Mouse (Mus musculus): ENCODE measurements around the gene Pex16. TPM values are rescaled to one million over a fixed set of nuclear protein-coding genes. Genes with fewer than 3 reads are reported as not detected.
"Not testable (repeated sequence)": the region's sequence is repeated elsewhere in the genome, so short reads cannot be mapped to it uniquely, and the experiment has no call there.

Gene Pex16
- polyA plus RNA-seq, 1 experiment from 2014 or later: 20.4 TPM

DNA sequence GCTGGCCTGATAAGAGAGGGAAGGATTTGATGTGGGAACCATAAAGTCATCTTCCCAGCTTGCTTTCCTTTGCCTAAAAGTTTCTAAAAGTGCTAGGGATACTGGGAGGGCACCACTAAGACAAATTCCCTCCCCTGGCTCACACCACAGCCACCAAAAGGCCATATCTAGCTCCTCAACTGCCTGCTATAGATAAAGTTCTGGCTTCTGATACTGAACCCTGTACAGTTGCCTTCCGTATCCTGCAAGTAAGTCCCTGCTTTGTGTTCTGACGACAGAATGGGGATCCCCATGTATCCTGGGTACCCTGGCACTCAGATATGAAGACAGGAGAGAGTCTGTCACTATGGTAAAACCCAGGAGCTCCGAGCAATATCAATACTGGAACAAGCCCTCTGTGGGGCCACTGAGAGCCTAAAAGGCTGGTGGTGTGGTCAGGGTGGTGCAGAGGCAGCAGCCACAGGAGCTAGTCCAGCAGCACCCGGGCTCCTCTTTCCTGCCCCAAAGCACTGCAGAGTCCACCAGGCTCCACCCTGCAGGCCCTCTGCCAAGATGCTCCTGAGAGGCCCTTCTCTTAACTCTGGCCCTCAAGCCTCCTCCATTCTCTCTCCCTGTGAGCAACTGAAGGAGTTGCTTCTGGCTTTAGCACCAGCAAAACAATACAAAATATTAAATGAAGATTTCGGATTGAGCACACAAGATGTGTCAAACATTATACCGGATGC, 15.9 kb downstream of the Pex16 start:
- peak overlapping the region; percentile 89; the same call in 1 of the 2 replicates for H3K27ac ChIP-seq

DNA sequence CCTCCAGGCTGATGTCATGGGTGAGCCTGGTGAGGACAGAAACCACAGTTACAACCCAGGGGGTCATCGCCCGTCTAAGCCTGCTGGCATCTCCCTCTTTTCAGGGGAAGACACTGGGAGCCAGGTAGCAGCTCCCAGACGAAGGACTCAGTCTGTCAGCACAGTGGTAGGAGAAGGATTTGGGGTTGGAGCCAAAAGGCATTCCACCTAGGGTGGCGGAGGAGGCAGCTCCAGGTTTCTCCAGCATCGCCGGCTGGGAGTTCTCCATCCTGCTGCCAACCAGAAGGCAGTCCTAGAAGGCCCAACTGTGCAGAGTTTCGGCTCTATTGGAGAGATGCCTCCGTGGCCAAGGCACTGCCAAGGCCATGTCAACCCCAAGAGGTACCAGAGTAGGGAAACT, 16.6 kb downstream of the Pex16 start:
- no peak for ATAC-seq (ENCODE audit: insufficient number of reproducible peaks, insufficient read depth, low FRiP score, low TSS enrichment, low read depth)
- no peak overlapping the region for H3K27ac ChIP-seq
- H3K4me1 ChIP-seq: peaks cover 49% of the 10 kb centered on the region
- peaks cover 12% of the 10 kb centered on the region for H3K36me3 ChIP-seq
- no peak overlapping the region for H3K9ac ChIP-seq
- no peaks in the 10 kb centered on the region for H3K27me3 ChIP-seq
- H3K9me3 ChIP-seq: no peaks in the 10 kb centered on the region
- WGBS: 88% methylated on average over 8 of the region's 8 CpGs
- H3K4me3 ChIP-seq: no peak overlapping the region
- no peak overlapping the region for H3K4me2 ChIP-seq

More for the DNA sequence above, 15.9 kb downstream of the Pex16 start:
- Histone ChIP-seq H3K4me1 (peaks cover 49% of the 10 kb centered on the region), H3K36me3 (peaks cover 19% of the 10 kb centered on the region), H3K9me3 (no peaks in the 10 kb centered on the region), H3K27me3 (no peaks in the 10 kb centered on the region), H3K4me3 (0 out of 2 replicates have a peak overlapping the region, but pooled peaks have one; percentile 75), H3K9ac (no peak overlapping the region), H3K4me2 (peak overlapping the region; percentile 89; the same call in 1 of the 2 replicates)
- ATAC-seq (ENCODE audit: insufficient number of reproducible peaks, insufficient read depth, low FRiP score, low TSS enrichment, low read depth): no peak
- 80% methylated on average over 6 of the region's 6 CpGs for WGBS

DNA sequence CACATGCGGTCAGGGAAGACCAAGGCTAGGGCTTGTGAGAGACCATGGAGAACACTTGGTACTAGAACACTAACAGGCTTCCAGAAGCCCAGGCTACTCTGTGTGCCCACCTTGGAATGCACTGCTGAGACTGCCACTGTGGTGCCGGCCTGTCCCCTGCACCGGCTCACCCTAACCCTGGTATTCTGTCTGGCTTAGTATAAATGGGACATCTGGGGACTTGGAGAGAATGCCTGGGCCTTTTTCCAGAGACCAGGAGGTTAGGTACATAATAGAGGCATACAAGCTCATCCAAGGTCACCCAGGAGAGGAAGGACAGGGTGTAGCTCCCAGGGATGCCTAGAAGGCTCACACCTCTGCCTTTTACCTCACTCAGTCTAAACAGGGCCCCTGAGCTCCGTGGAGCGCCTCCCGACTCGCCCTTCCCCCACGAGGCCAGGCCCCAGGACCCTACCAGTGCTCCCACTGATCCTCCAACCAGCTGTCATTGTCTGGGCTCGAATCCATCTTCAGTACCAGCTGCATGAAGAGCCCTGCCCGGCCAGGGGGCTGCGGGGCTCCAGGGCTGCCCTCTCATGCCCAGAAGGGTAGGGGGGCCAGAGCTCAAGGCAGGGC, 17.3 kb downstream of the Pex16 start:
- no peaks in the 10 kb centered on the region for H3K9me3 ChIP-seq
- H3K4me2 ChIP-seq: peak overlapping the region; percentile 66
- ATAC-seq (ENCODE audit: insufficient number of reproducible peaks, insufficient read depth, low FRiP score, low TSS enrichment, low read depth): no peak
- 27% methylated on average over 11 of the region's 11 CpGs for WGBS
- peaks cover 5% of the 10 kb centered on the region for H3K36me3 ChIP-seq
- no peaks in the 10 kb centered on the region for H3K27me3 ChIP-seq
- peak overlapping the region; percentile 74 for H3K27ac ChIP-seq
- peak overlapping the region; percentile 71 for H3K9ac ChIP-seq
- peak overlapping the region; percentile 40 for H3K4me3 ChIP-seq
- H3K4me1 ChIP-seq: peaks cover 49% of the 10 kb centered on the region

DNA sequence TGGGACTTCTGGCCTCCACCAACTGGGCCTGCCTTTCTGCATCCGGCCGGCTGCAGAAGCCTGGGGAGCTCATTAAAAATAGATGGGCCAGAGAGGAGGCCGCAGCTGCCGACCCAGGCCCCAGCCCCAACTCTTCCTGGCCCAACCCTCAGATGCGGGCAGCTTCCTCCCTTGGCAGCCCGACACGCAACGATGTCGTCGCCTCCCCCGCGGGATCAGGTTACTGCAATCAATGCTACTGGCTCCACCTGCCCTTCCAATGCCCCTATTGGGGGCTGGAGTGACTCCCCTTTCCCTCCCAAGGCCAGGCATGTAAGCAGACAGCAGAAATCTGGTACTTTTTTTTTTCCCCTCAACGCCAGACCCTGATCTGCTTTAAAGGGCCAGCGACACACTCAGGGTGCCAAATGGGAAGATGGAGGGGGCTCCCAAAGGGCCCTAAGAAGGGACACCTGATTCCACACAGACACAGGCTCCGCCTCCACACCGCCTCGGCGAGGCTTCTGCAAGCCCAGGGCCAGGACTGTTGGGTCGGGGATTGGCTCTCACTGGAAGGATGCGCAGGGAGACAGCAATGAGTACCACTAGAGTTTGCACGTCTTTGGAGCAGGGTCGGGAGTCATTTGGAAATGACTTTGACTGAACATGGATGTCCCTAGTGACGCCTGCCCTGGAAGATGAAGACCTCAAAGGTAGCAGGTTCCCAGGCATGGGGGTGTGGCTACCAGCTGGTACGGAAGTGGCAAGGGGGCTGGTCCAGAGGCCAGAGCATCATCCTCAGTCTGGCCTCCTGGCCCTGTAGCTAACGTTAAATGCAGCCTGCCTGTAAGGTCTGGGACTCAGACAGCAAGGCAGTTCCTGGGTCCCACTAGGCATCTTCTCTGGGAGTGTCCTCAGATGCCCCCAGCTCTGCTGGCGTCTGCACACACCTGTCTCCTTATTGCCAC, 18.1 kb downstream of the Pex16 start:
- Histone ChIP-seq H3K4me2 (peak overlapping the region; percentile 66), H3K4me3 (peak overlapping the region; percentile 40), H3K36me3 (no peaks in the 10 kb centered on the region), H3K27ac (peak overlapping the region; percentile 74), H3K27me3 (no peaks in the 10 kb centered on the region), H3K4me1 (peaks cover 47% of the 10 kb centered on the region), H3K9ac (peak overlapping the region; percentile 71), H3K9me3 (no peaks in the 10 kb centered on the region)
- ATAC-seq (ENCODE audit: insufficient number of reproducible peaks, insufficient read depth, low FRiP score, low TSS enrichment, low read depth): no peak
- 2% methylated on average over 26 of the region's 26 CpGs for WGBS

DNA sequence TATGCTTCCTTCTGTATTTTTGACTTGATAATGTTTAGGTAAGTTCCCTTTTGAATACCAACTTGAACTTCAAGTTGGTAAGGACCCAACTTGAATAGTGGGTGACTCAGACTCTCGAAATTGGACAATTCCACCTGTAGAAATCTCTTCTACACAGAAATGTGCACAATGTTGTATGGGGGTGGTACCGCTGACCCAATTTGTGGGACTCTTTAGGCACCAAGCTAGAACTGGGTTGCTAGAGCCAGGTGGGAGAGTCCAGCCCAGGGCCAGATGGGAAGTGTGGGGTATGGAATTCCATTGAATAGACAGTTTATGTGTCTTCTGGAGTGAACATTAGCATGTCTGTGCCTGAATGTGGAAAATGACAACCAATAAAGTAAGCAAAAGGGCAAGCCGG, 21.1 kb downstream of the Pex16 start:
- H3K36me3 ChIP-seq: no peaks in the 10 kb centered on the region
- H3K9ac ChIP-seq: no peak overlapping the region
- ATAC-seq (ENCODE audit: insufficient number of reproducible peaks, insufficient read depth, low FRiP score, low TSS enrichment, low read depth): no peak
- H3K9me3 ChIP-seq: no peaks in the 10 kb centered on the region
- no peak overlapping the region for H3K27ac ChIP-seq
- no peak overlapping the region for H3K4me3 ChIP-seq
- H3K27me3 ChIP-seq: peaks cover 7% of the 10 kb centered on the region
- peaks cover 23% of the 10 kb centered on the region for H3K4me1 ChIP-seq
- WGBS: 83% methylated on average over 3 of the region's 3 CpGs
- no peak overlapping the region for H3K4me2 ChIP-seq

DNA sequence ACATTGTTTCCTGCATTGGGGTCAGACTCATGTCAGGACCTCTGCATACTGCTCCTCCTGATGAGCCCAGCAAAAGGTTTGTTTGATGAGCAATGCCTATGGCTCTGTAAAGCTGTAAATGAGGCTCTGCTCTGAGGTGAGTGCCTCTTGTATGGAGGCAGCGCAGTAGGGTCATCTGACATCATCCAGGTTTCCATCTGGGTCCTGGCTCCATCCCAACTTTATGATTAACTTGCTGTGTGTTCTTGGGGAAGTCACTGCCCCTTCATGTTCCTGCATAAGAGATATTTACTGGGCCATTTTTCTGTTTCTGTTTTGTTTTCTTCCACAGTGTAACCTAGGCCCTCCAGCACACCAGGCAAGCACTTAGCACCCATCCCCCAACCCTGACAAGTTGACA, 23.0 kb downstream of the Pex16 start:
- no peak overlapping the region for H3K9ac ChIP-seq
- ATAC-seq (ENCODE audit: insufficient number of reproducible peaks, insufficient read depth, low FRiP score, low TSS enrichment, low read depth): no peak
- peaks cover 15% of the 10 kb centered on the region for H3K4me1 ChIP-seq
- H3K27ac ChIP-seq: no peak overlapping the region
- H3K4me2 ChIP-seq: no peak overlapping the region
- H3K4me3 ChIP-seq: no peak overlapping the region
- no peaks in the 10 kb centered on the region for H3K9me3 ChIP-seq
- 77% methylated on average over 1 of the region's 1 CpGs for WGBS
- H3K27me3 ChIP-seq: peaks cover 17% of the 10 kb centered on the region
- no peaks in the 10 kb centered on the region for H3K36me3 ChIP-seq

DNA sequence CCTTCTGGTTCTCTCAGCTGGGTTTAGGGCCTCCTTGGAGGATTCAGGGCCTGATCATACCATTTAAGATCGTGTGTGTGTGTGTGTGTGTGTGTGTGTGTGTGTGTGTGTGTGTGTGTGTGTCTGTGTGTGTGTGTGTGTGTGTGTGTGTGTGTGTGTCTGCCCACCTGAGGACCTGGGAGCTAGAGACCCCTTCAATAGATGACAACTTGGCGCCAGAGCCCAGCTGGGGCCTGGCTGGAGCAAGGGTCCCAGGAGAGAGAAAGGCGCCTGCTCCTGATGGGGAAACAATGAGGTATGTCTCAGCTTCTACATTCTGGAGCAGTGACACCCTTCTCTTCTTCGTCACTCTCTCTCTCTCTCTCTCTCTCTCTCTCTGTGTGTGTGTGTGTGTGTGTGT, 25.4 kb downstream of the Pex16 start:
- not testable (repeated sequence) for H3K9me3 ChIP-seq; H3K9ac ChIP-seq; H3K27ac ChIP-seq; ATAC-seq (ENCODE audit: insufficient number of reproducible peaks, insufficient read depth, low FRiP score, low TSS enrichment, low read depth); H3K4me2 ChIP-seq; H3K4me1 ChIP-seq; H3K4me3 ChIP-seq
- WGBS: 73% methylated on average over 3 of the region's 4 CpGs
- H3K27me3 ChIP-seq: peaks cover 17% of the 10 kb centered on the region
- peaks cover 15% of the 10 kb centered on the region for H3K36me3 ChIP-seq

DNA sequence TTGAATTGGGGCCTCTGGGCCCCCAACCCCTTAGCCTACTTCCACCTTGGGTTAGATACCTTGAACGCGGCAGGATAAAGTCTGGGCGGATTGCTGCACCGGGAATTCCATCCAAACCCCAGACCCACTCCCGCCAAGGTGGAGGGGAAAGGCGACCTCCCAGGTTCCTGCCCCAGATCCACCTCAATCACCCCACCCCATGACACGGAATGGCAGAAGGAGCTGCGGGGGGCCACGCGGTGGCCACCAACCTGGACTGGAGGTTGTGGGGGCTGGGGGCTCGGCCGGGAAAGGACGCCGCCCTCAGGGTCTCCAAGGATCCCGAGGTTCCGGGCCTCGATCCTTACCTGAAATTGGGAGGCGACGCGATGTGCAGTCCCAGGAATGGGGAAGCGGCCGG, 26.2 kb downstream of the Pex16 start:
- Histone ChIP-seq H3K27me3 (peaks cover 17% of the 10 kb centered on the region), H3K9me3 (no peaks in the 10 kb centered on the region), H3K4me1 (peaks cover 9% of the 10 kb centered on the region; the same call in 1 of the 2 replicates), H3K4me3 (peak overlapping the region; percentile 64), H3K27ac (no peak overlapping the region), H3K36me3 (peaks cover 23% of the 10 kb centered on the region), H3K4me2 (peak overlapping the region; percentile 90), H3K9ac (peak overlapping the region; percentile 76)
- ATAC-seq (ENCODE audit: insufficient number of reproducible peaks, insufficient read depth, low FRiP score, low TSS enrichment, low read depth): no peak
- 2% methylated on average over 22 of the region's 22 CpGs for WGBS

DNA sequence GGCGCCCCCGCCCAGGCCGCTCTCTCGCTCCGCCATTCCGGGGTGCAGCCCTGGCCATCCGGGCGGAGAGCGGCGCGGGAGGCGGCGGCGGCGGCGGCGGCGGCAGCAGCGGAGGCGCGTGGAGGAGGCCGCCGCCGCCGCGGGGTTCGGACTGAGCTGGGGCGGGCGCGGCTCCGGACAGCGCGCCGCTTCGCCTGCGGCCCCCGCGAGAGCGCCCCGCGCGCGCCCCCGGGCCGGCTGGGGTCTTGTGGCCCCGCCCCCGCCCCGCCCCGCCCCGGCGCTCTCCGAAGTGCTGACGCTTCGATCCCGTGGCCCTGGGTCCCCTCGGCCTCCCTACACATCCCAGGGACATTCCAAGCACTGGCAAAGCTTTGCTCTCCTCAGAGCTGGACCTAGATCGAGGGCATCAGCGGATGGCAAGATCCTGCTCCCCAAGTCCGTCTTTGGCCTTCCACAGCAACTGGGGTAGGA, 26.6 kb downstream of the Pex16 start, which contains the start of gene Mapk8ip1:
TSS of gene Mapk8ip1 (minus strand) at position 173 of the 471 bp plus-strand sequence.
- H3K4me2 ChIP-seq: peak within 1 kb of the TSS; percentile 90
- H3K36me3 ChIP-seq: peaks cover 27% of the 10 kb centered on the region
- 0 out of 2 replicates have a peak, but pooled peaks have one; percentile 60 for ATAC-seq (ENCODE audit: insufficient number of reproducible peaks, insufficient read depth, low FRiP score, low TSS enrichment, low read depth)
- peaks cover 9% of the 10 kb centered on the region; the same call in 1 of the 2 replicates for H3K4me1 ChIP-seq
- no peaks in the 10 kb centered on the region for H3K9me3 ChIP-seq
- H3K9ac ChIP-seq: peak within 1 kb of the TSS; percentile 76
- peak within 1 kb of the TSS; percentile 64 for H3K4me3 ChIP-seq
- no peak within 1 kb of the TSS for H3K27ac ChIP-seq
- H3K27me3 ChIP-seq: peaks cover 17% of the 10 kb centered on the region
- WGBS: 1% methylated on average over 40 of the region's 59 CpGs

DNA sequence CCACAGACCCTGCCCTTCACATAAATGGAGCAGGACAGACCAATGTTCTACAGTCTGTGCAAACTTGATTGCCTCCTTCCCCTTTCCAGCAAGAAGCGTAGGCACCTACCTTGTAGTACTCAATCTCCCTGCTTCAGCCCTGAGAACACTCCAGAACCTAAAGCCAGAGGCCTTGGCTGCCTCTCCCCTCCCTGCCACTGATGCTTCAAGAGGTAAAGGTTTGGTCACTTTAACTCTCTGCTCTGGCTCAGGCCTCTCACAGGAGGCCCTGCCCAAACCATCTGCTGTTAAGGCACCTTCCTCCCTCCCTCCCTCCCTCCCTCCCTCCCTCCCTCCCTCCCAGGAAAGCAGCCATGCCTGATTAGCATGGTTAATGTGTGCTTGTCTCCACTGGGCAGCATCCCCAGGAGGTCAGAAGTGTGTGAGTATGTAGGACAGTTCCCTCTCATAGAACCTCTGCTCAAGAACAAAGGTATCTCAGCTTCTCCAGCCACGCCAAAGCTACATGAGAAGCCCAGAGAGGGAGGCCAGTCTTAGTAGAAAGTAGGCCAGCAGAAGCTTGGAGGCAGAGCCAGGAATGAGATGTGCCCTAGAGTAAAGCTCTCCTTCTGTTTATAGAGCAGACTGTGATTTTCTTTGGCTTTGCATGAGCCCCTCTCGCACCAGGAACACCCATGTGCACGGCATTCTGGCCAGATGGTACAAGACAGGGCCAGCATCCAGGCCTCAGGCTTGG, 28.3 kb downstream of the Pex16 start:
- Histone ChIP-seq H3K9ac (no peak overlapping the region), H3K36me3 (peaks cover 42% of the 10 kb centered on the region), H3K4me2 (no peak overlapping the region), H3K4me3 (no peak overlapping the region), H3K4me1 (peaks cover 9% of the 10 kb centered on the region; the same call in 1 of the 2 replicates), H3K27ac (no peak overlapping the region), H3K27me3 (peaks cover 17% of the 10 kb centered on the region), H3K9me3 (no peaks in the 10 kb centered on the region)
- 74% methylated on average over 4 of the region's 4 CpGs for WGBS
- ATAC-seq (ENCODE audit: insufficient number of reproducible peaks, insufficient read depth, low FRiP score, low TSS enrichment, low read depth): no peak

All from embryonic facial prominence, embryonic 13.5 days (tissue).